Mouse (Mus musculus) mature B cell (primary cell): ENCODE results near the gene Nrip1.

ENCODE experiments used
- in situ Hi-C: fragments of 300-500 bp; cut with MboI; formaldehyde crosslinking; loops from 2 replicates; pipeline ENCODE4 v1.14.3; 2019

Gene Nrip1

DNA sequence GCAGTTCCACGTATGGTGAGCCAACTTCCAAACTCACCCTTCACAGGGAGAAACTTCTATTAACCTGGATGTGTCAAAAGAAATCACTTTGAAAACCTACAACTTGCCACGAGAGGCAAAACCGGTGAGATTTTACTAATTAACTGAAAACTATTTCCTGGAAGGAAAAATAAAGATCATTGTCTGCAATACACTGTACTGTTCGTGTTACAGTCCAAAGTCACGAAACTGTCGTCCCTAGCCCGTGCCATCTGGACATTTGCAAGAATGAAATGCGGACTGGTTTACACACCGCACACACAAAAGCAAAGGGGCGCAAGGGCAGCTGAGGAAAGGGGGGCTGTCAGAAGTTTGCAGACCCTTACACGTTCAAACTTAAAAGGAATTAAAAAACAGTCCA lies 24.6 kb downstream of the Nrip1 start:
- in situ Hi-C loops = no loop called here

- in situ Hi-C loops = no loop called here
Measured at GRCm38 (mm10) chr16:76347719-76348421, 25.8 kb downstream of the Nrip1 start.

DNA sequence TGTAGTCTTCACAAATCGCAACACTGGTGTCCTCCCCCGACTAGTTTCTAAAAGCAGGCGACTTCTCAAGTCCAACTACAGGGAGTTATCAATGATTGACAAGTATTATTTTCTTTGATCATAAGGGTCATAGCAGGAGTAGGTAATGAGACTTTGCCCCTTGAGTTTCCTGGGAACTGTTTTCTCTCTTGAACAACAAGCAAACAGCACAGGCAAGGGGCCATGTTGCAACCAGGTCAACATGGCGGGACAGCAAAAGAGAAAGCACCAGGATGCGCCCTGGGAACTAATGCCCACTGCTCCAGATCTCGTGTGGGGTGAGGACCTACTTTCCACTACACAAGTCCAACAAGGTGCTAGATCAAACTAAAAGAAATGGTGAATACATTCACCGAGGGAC lies 27.3 kb downstream of the Nrip1 start:
- in situ Hi-C loops = no loop called here

DNA sequence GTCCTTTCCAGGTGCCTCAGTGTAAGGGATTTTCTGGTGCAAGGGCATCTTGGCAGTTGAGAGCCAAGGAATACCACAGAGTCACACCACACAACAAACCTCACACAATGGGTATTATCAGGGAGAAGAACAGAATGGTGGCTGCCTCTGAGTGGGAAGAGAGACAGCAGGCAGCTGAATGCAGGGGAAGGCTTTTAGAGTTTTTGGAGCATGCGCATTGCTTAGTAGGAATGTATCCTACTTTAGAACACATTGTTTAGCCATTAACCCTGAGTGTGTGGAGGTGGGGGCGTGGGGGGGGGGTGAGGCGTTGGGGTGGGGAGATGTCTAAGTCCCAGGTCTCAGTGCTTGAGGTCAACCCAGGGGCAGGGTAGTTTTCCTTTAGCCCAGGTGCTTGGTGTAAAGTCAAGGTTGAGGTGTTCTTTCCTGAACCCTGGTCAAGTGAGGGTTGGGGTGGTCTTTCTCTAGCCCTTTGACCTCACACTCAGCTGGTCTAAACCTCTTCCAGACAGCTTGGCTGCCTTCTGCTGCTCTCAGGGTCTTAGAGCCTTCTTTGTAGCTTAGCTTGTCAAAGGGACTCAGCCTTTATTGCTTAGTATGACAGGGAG lies 28.8 kb downstream of the Nrip1 start:
- in situ Hi-C loops = no loop called here

DNA sequence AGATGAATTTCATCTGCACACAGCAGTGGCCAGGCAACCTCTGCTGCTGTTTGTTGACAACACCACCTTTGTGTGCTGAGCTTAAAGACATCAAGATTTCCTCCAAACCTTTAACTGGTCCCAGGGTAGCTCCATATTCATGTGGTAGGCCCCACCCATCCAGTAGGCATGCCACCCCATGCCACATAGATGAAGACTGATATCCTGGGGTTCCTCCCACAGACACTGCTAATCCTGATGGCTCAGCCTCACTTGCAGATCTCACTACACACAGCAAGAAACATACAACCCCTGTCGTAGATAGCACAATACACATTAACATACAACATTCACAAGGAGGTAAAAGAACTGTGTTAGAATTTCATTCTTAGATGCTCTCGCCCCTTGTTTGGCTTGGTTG lies 29.6 kb downstream of the Nrip1 start:
- in situ Hi-C loops = no loop called here

DNA sequence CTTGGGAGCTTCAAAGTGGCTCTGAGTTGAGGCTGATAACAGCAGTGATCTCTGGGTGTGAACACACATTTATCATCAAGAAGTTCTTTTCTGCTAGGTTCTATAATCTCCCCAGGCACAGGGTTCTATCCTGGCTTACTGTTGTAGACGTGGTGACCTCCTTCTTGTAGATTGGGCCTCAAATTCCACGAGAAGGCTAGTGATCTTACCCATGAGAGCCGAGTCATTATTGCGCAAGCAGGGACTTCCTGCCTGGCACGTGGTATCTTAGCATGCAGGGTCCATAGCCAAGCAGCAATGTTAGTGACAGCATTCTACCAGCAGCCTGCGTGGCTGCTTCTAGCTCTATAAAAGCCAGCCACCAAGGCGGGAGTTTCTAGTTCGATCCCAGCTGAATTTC lies 32.0 kb downstream of the Nrip1 start:
- in situ Hi-C loops = no loop called here

GRCm38 (mm10) chr16:76339256-76339655 lies 34.4 kb downstream of the Nrip1 start:
- in situ Hi-C loops = no loop called here

- in situ Hi-C loops = no loop called here
Measured at GRCm38 (mm10) chr16:76337351-76337750, 36.3 kb downstream of the Nrip1 start.

DNA sequence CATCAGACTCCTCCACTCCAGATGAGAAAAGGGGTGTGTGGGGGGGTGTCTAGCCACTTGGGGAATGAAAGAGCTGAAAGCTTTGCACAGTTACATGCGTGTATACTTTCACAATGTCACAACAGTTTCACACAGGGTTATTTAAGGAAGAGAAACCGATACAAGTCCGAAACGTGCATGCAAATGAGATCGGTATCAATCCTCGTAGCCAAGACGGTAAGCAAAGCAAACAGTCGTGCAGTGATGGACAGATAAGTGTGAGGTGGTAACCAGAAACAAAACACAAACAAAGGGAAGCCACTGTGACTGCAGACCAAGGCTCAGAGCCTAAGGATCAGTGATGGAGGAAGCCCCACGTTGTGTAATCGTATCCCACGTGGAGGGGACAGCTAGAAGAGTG lies 36.7 kb downstream of the Nrip1 start:
- in situ Hi-C loops = no loop called here

GRCm38 (mm10) chr16:76335913-76336312 lies 37.7 kb downstream of the Nrip1 start:
- in situ Hi-C loops = no loop called here

DNA sequence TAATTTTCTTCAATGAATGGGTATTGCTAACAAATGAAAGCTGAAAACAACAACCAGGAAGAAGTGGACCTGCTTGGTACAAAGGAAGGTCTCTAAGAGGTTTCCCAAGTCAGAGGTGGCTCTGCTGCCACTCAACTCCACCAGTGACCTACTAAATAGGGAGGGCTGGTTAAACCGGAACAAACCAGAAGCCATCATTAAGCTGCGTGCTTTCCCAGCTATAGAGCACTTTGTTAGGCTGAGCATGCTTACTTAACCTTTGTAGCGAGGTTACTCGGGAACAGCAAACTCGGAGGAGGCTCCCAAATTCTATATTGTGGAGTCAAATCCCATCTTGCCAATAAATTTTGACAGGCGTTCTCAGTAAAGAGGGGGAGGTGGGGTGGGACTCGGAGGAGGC lies 41.5 kb downstream of the Nrip1 start:
- in situ Hi-C loops = no loop called here

DNA sequence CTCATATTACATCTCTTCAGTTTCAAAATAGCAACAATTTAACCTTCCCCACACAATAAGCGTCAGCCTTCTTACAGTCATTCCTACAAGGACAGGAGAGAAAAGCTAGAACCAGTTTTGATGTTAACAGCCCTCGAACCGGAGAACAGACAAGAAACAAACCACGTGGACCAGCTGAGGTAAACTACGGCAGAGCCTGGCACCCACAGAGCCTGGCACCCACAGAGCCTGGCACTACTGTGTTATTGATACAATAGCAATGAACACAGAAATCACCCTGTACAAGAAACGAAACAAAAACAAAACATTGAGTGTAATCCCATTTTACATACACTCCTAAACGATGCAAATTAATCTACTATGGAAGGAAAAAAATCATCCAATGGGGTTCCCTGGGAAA lies 42.4 kb downstream of the Nrip1 start:
- in situ Hi-C loops = no loop called here

- in situ Hi-C loops = no loop called here
Measured at GRCm38 (mm10) chr16:76325315-76325710, 48.3 kb downstream of the Nrip1 start.

DNA sequence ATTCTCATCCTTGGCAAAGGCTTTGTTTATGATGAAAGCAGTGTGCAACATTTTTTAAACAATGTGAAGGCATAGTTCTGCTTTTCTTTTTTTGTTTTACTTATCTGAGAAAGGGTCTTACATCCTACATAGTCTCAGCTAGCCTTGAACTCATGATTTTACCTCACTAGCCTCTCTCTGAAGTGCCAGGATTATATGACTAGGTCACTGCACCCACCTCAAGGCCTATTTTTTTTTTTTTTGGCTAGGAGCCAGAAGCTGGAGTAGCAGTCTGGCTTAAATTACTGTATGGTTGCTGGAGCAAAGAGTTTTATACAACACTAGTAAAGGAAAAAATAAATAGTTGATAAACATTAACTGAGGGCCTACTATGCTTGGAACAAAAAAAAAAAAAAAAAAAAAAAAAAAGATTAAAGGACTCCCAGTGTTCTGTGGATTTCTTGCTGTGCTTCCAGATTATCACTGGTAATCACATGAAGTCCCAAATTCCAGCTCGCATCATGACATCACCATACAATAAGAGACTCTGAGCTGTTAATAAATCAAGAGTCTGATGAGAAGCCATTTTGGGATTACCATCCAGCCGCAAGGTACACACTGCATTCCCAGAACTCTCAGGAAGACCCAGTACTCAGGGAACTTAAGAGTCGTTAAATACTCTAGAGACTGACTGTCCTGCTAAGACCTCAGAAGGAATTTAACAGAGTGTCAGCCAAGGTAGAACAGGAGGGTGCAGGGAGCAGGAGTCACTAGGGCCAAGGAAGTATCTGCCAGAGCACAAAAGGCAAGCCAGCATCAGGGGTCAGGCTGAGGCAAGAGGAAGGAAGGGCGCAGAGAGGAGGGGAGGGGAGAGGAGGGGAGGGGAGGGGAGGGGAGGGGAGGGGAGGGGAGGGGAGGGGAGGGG lies 49.0 kb downstream of the Nrip1 start:
- in situ Hi-C loops = no loop called here

DNA sequence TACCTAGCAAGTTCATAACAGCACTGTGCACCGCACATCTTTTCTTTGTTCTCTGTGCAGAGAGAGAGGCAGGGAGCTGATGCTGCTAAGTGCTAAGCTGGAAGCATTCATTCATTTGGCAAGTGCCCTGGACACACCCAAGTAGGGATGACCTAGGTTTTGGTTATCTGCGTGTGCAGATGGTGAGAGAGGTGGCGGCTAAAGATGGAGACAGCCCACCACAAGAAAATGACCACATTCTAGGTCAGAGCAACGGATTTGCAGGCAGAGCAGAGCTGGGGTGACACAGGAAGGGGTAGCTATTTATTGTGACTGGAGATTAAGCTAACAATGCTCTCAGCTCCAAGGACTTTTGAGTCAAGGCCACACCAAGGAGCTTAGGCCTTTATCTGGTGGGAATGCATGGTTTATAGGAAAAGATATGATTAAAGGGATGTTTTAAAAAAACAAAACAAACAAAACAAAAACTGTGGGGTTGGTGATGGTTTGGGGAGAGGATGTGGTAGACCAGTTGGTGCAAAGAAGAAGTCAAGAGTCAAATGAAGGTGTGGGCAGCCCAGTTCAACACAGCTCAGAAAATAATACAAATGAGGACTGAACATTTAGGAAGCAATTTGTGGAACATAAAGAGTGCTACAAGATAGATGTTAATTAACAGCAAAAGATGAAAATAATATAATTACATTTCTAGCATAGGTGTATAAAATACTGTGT lies 49.9 kb downstream of the Nrip1 start:
- in situ Hi-C loops = no loop called here

DNA sequence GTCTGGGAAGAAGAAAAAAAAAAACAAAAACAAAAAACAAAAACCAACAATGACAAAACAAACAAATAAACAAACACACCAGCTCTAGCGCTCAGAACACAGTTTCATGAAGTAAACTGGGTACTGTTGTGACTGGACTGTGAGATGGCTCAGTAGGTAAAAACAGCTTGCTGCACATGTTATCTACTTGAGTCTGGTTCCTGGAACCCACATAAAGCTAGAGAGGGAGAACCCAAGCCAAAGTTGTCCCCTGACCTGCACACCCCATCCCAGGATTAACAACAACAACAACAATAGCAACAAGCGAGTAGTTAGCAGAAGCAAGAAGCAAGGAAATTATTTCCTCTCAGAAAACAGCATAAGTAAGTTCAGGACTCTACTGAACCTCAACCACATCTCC lies 50.5 kb downstream of the Nrip1 start:
- in situ Hi-C loops = no loop called here

- in situ Hi-C loops = no loop called here
Measured at GRCm38 (mm10) chr16:76321527-76322165, 52.0 kb downstream of the Nrip1 start.

GRCm38 (mm10) chr16:76320118-76320473 lies 53.5 kb downstream of the Nrip1 start:
- in situ Hi-C loops = no loop called here

- in situ Hi-C loops = no loop called here
Measured at GRCm38 (mm10) chr16:76319364-76320117, 54.1 kb downstream of the Nrip1 start.

GRCm38 (mm10) chr16:76318331-76318922 lies 55.2 kb downstream of the Nrip1 start:
- in situ Hi-C loops = no loop called here
